Mouse (Mus musculus) T-helper 17 cell (primary cell): ENCODE results near the gene Them7.

Source experiments
- in situ Hi-C, 2 experiments: fragments of 300-600 bp; cut with MboI, MseI; formaldehyde crosslinking; loops; 1 replicate in 1 of 2; 2 replicates in 1 of 2; pipeline ENCODE4 v1.15.1; 2025; ENCODE audit warnings: high pct_unique_total_duplicates in 2 of 2

The Them7 gene

GRCm38 (mm10) chr2:105372727-105373126 is 148.6 kb downstream of the Them7 start:
- in situ Hi-C loops = no loop called here

GRCm38 (mm10) chr2:105373658-105374057 is 149.5 kb downstream of the Them7 start:
- in situ Hi-C loops = no loop called here

- in situ Hi-C loops = no loop called here
Observed at GRCm38 (mm10) chr2:105375261-105375660, 151.1 kb downstream of the Them7 start.

- in situ Hi-C loops = no loop called here
Observed at GRCm38 (mm10) chr2:105375705-105376104, 151.6 kb downstream of the Them7 start.

- in situ Hi-C loops = no loop called here
Observed at GRCm38 (mm10) chr2:105379682-105380081, 155.6 kb downstream of the Them7 start.

GRCm38 (mm10) chr2:105380757-105381319 is 156.7 kb downstream of the Them7 start:
- in situ Hi-C loops = no loop called here

- in situ Hi-C loops = no loop called here
Observed at GRCm38 (mm10) chr2:105383063-105383462, 158.9 kb downstream of the Them7 start.

- in situ Hi-C loops = no loop called here
Observed at GRCm38 (mm10) chr2:105384998-105385397, 160.9 kb downstream of the Them7 start.

GRCm38 (mm10) chr2:105386418-105386817 is 162.3 kb downstream of the Them7 start:
- in situ Hi-C loops = no loop called here

- in situ Hi-C loops = no loop called here
Observed at GRCm38 (mm10) chr2:105389007-105389890, 165.1 kb downstream of the Them7 start.

- in situ Hi-C loops = no loop called here
Observed at GRCm38 (mm10) chr2:105390653-105391413, 166.7 kb downstream of the Them7 start.

- in situ Hi-C loops = no loop called here
Observed at GRCm38 (mm10) chr2:105391414-105391784, 167.3 kb downstream of the Them7 start.

- in situ Hi-C loops = no loop called here
Observed at GRCm38 (mm10) chr2:105392514-105392913, 168.4 kb downstream of the Them7 start.

GRCm38 (mm10) chr2:105394375-105394774 is 170.3 kb downstream of the Them7 start:
- in situ Hi-C loops = no loop called here

GRCm38 (mm10) chr2:105396066-105396465 is 171.9 kb downstream of the Them7 start:
- in situ Hi-C loops = no loop called here

GRCm38 (mm10) chr2:105397446-105398211 is 173.5 kb downstream of the Them7 start:
- in situ Hi-C loops = no loop called here

GRCm38 (mm10) chr2:105398636-105399084 is 174.5 kb downstream of the Them7 start:
- in situ Hi-C loops = no loop called here

GRCm38 (mm10) chr2:105399085-105399891 is 175.2 kb downstream of the Them7 start, which contains the start of gene Rcn1:
Gene Rcn1, minus strand, starts transcription at chr2:105399319.
- in situ Hi-C loops = no loop called here

GRCm38 (mm10) chr2:105400558-105400957 is 176.4 kb downstream of the Them7 start:
- in situ Hi-C loops = loop anchor here in 1 of 2 experiments (5.0 kb wide), 1 partner anchor 602 kb away; the partner anchor contains the start of gene Dnajc24

- in situ Hi-C loops = loop anchor here in 1 of 2 experiments (5.0 kb wide), 1 partner anchor 600 kb away; the partner anchor contains the start of gene Dnajc24
Observed at GRCm38 (mm10) chr2:105402180-105402579, 178.1 kb downstream of the Them7 start.
